ENCODE assay signal across 21 mouse cellular contexts in the genomic region with DNA sequence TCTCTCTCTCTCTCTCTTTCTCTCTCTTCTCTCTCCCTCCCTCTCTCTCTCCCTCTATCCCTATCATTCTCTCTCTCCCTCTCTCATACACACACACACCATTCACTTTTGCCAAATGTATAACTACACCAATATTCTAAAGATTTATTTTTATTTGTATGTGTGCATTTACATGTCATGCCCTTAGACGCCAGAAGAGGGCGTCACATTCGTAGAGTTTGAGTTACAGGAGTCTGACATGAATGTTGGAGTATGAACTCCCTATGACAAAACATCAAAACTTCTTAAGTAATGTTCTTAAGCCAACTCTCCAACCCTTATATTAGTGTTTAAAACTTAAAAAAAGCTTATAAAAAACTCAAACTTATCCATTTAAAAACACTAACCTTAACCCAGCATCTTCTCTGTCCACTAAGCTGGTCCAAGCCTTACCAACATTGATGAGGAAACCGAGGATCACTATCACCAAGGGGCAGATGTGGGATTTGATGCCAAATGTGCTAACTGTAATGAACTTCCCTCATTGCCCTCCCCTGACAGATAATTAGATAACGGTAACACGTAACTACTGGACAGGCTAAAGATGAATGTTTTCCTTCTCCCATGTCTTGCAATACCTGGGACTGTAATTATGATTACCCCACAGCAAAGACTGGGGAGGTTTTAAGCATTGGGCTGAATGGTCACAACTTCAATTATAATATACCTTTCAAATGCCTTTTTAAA.
DNase-seq lines count a peak whose midpoint lies in the region; ATAC-seq and TF ChIP-seq lines count a peak whose summit lies in the region.
"Had no signal": no experiment of that assay in that cellular context is flagged by ENCODE, and none has a peak within 500 bp of the region (broad histone marks: within the 10 kb centered on the region; RNA-seq: fewer than 3 reads in every experiment).

No protein-coding gene starts in this region.

- peaks cover 17% of the 10 kb centered on the region for H3K4me1 ChIP-seq in heart, postnatal 0 days (ENCODE audit: control insufficient read depth, insufficient read depth)
- no peaks in the 10 kb centered on the region for H3K4me1 ChIP-seq in lung, postnatal 0 days (ENCODE audit: insufficient read depth, low read depth, low read length)
- H3K4me1 ChIP-seq in stomach, postnatal 0 days (replicated peaks; ENCODE audit: control insufficient read depth, insufficient read depth), result no peaks in the 10 kb centered on the region
- H3K4me1 ChIP-seq: forebrain, embryonic 10.5 days; hindbrain, embryonic 10.5 days; liver, embryonic 13.5 days; midbrain, embryonic 12.5 days; neural tube, embryonic 13.5 days had no signal

- no peaks in the 10 kb centered on the region for H3K36me3 ChIP-seq in heart, postnatal 0 days (replicated peaks; ENCODE audit: control insufficient read depth, insufficient read depth, low read length)
- H3K36me3 ChIP-seq in lung, postnatal 0 days (ENCODE audit: insufficient read depth, low read length), result no peaks in the 10 kb centered on the region
- H3K36me3 ChIP-seq in stomach, postnatal 0 days (ENCODE audit: control insufficient read depth, insufficient read depth, low read length), result no peaks in the 10 kb centered on the region
- H3K36me3 ChIP-seq: forebrain, embryonic 10.5 days; hindbrain, embryonic 10.5 days; liver, embryonic 13.5 days; midbrain, embryonic 12.5 days; neural tube, embryonic 13.5 days had no signal

- peak; percentile 12; the same call in 1 of the 2 replicates for TF ChIP-seq CTCF in heart, postnatal 0 days (IDR thresholded peaks at IDR 0.05; ENCODE audit: low read depth)
- peak; percentile 51 for TF ChIP-seq CTCF in lung, postnatal 0 days (IDR thresholded peaks at IDR 0.05)
- TF ChIP-seq CTCF in stomach, postnatal 0 days (IDR thresholded peaks at IDR 0.05; ENCODE audit: low read depth), result peak; percentile 48

- no peak overlapping the region for H3K9ac ChIP-seq in heart, postnatal 0 days (replicated peaks; ENCODE audit: low read depth, low read length)
- no peak overlapping the region for H3K9ac ChIP-seq in lung, postnatal 0 days (replicated peaks; ENCODE audit: low read depth)
- H3K9ac ChIP-seq in stomach, postnatal 0 days (ENCODE audit: low read length), result no peak overlapping the region
- H3K9ac ChIP-seq: liver, embryonic 13.5 days; midbrain, embryonic 12.5 days; neural tube, embryonic 13.5 days had no signal

- no peaks in the 10 kb centered on the region for H3K27me3 ChIP-seq in heart, postnatal 0 days (ENCODE audit: control insufficient read depth, insufficient read depth, low read length)
- H3K27me3 ChIP-seq in lung, postnatal 0 days (replicated peaks; ENCODE audit: insufficient read depth, low read length), result no peaks in the 10 kb centered on the region
- H3K27me3 ChIP-seq in stomach, postnatal 0 days (ENCODE audit: control insufficient read depth, insufficient read depth, low read length), result no peaks in the 10 kb centered on the region
- H3K27me3 ChIP-seq: liver, embryonic 13.5 days; midbrain, embryonic 12.5 days; neural tube, embryonic 13.5 days had no signal

- TF ChIP-seq EP300 in heart, postnatal 0 days (IDR thresholded peaks at IDR 0.05; ENCODE audit: low read depth), result no peak
- no peak for TF ChIP-seq EP300 in lung, postnatal 0 days (IDR thresholded peaks at IDR 0.05)
- TF ChIP-seq EP300 in stomach, postnatal 0 days (optimal IDR thresholded peaks at IDR 0.05), result no peak

- H3K4me3 ChIP-seq in heart, postnatal 0 days (ENCODE audit: low read depth, low read length), result no peak overlapping the region
- no peak overlapping the region for H3K4me3 ChIP-seq in lung, postnatal 0 days (ENCODE audit: low read depth, low read length)
- no peak overlapping the region for H3K4me3 ChIP-seq in stomach, postnatal 0 days (ENCODE audit: low read depth, low read length)
- H3K4me3 ChIP-seq: forebrain, embryonic 10.5 days; hindbrain, embryonic 10.5 days; liver, embryonic 13.5 days; midbrain, embryonic 12.5 days; neural tube, embryonic 13.5 days had no signal

- no peak overlapping the region for H3K4me2 ChIP-seq in heart, postnatal 0 days (ENCODE audit: low read depth, low read length)
- H3K4me2 ChIP-seq in lung, postnatal 0 days (replicated peaks; ENCODE audit: low read depth, low read length), result no peak overlapping the region
- H3K4me2 ChIP-seq in stomach, postnatal 0 days (replicated peaks; ENCODE audit: low read depth), result no peak overlapping the region
- H3K4me2 ChIP-seq: liver, embryonic 13.5 days; midbrain, embryonic 12.5 days; neural tube, embryonic 13.5 days had no signal

- H3K9me3 ChIP-seq in heart, postnatal 0 days (replicated peaks; ENCODE audit: control insufficient read depth, low read length), result no peaks in the 10 kb centered on the region
- H3K9me3 ChIP-seq in lung, postnatal 0 days (ENCODE audit: low read length), result no peaks in the 10 kb centered on the region
- no peaks in the 10 kb centered on the region for H3K9me3 ChIP-seq in stomach, postnatal 0 days (ENCODE audit: control insufficient read depth, low read length)
- H3K9me3 ChIP-seq: forebrain, embryonic 10.5 days; hindbrain, embryonic 10.5 days; liver, embryonic 13.5 days; midbrain, embryonic 12.5 days; neural tube, embryonic 13.5 days had no signal

- 54% methylated on average over 6 of the region's 6 CpGs for WGBS in heart, postnatal 0 days
- 39% methylated on average over 6 of the region's 6 CpGs for WGBS in lung, postnatal 0 days
- WGBS in stomach, postnatal 0 days, result 51% methylated on average over 6 of the region's 6 CpGs

- DNase-seq in heart, postnatal 0 days (ENCODE audit: low spot score), result no peak
- no peak for DNase-seq in heart, adult 9 months (ENCODE audit: low spot score in 2 of 2)
- peak; percentile 24 for DNase-seq in lung, postnatal 0 days (ENCODE audit: low spot score)
- no peak for DNase-seq in lung, adult 18-20 months
- DNase-seq in NIH3T3 (ENCODE audit: low read depth), result peak; percentile 37
- DNase-seq in stomach, postnatal 0 days (ENCODE audit: low spot score), result no peak
- no peak for DNase-seq in B cell, adult 2 months
- DNase-seq: adrenal gland, postnatal 25 days; cerebellum, adult 11 months; cerebellum, postnatal 10 days; embryo, embryonic 11 days; kidney, adult 18-20 months; kidney, postnatal 10 days; liver, embryonic 13.5 days; lung, postnatal 4 days; thymus, postnatal 25 days had no signal

- no peak overlapping the region for H3K27ac ChIP-seq in heart, postnatal 0 days (ENCODE audit: low read depth)
- no peak overlapping the region for H3K27ac ChIP-seq in lung, postnatal 0 days (ENCODE audit: low read length)
- H3K27ac ChIP-seq in stomach, postnatal 0 days (replicated peaks), result no peak overlapping the region
- H3K27ac ChIP-seq: forebrain, embryonic 10.5 days; hindbrain, embryonic 10.5 days; hindbrain, postnatal 0 days; liver, embryonic 13.5 days; midbrain, embryonic 12.5 days; neural tube, embryonic 13.5 days had no signal

- no peak for ATAC-seq in heart, postnatal 0 days (ENCODE audit: insufficient read depth, low read depth)
- no peak for ATAC-seq in lung, postnatal 0 days
- no peak for ATAC-seq in stomach, postnatal 0 days (ENCODE audit: low FRiP score, low TSS enrichment)
- ATAC-seq: hindbrain, postnatal 0 days had no signal

Comparison
In these comparisons a context has a peak if more than half of its experiments do, and no peak if none do; other contexts are left out.
1. DNase-seq: peak in lung, postnatal 0 days (single experiment) and NIH3T3 (single experiment); none in heart, postnatal 0 days (single experiment), heart, adult 9 months (0 of 2), lung, adult 18-20 months (0 of 2), stomach, postnatal 0 days (single experiment) and B cell, adult 2 months (0 of 2).
2. Peak in every context shown above with its lines, with median percentiles within 50 percentile points of each other: CTCF ChIP-seq.